Mouse (Mus musculus) embryonic facial prominence, embryonic 11.5 days (tissue): ENCODE data around the gene Grn. TPM values are rescaled to one million over a fixed set of nuclear protein-coding genes. Genes with fewer than 3 reads are reported as not detected.

Experiments used
- ATAC-seq: fragments of 200-750 bp; cut with Nextera tagmentation; replicated peaks from 2 replicates; pipeline ENCODE4 v1.8.0; 2017; ENCODE audit warnings: low read depth; ENCODE audit not compliant: insufficient number of reproducible peaks, low FRiP score, low TSS enrichment
- DNase-seq: peaks from one replicate; pipeline ENCODE4 v3.0.0-alpha.2; 2015; ENCODE audit warnings: low spot score
- H3K27ac ChIP-seq: fragments of 300-500 bp; sonication (generic); replicated peaks from 2 replicates; pipeline ENCODE4 v1.5.1; 2014; ENCODE audit warnings: mild to moderate bottlenecking, low read depth, low read length, control low read depth
- H3K27me3 ChIP-seq: fragments of 300-500 bp; sonication (generic); 2 replicates; pipeline ENCODE4 v1.6.1; 2014; ENCODE audit warnings: mild to moderate bottlenecking, low read length, moderate library complexity, mixed read lengths; ENCODE audit not compliant: control insufficient read depth, insufficient read depth
- H3K36me3 ChIP-seq: fragments of 300-500 bp; sonication (generic); replicated peaks from 2 replicates; pipeline ENCODE4 v1.6.1; 2014; ENCODE audit warnings: low read depth, mild to moderate bottlenecking, low read length, moderate library complexity, mixed read lengths; ENCODE audit not compliant: control insufficient read depth, insufficient read depth
- H3K4me1 ChIP-seq: fragments of 300-500 bp; sonication (generic); 2 replicates; pipeline ENCODE4 v1.6.1; 2014; ENCODE audit warnings: low read length, mixed read lengths; ENCODE audit not compliant: control insufficient read depth, insufficient read depth
- H3K4me2 ChIP-seq: fragments of 300-500 bp; sonication (generic); 2 replicates; pipeline ENCODE4 v1.6.1; 2014; ENCODE audit warnings: low read depth, mild to moderate bottlenecking, control low read depth, low read length, moderate library complexity
- H3K4me3 ChIP-seq: fragments of 300-500 bp; sonication (generic); 2 replicates; pipeline ENCODE4 v1.5.1; 2014; ENCODE audit warnings: low read depth, low read length, control low read depth
- H3K9ac ChIP-seq: fragments of 300-500 bp; sonication (generic); replicated peaks from 2 replicates; pipeline ENCODE4 v1.6.1; 2014; ENCODE audit warnings: mild to moderate bottlenecking, control low read depth, low read length
- H3K9me3 ChIP-seq: fragments of 300-500 bp; sonication (generic); replicated peaks from 2 replicates; pipeline ENCODE4 v1.6.1; 2016; ENCODE audit warnings: mild to moderate bottlenecking, low read length, inconsistent platforms, mixed read lengths; ENCODE audit not compliant: control insufficient read depth
- WGBS: fragments of 180-500 bp; shearing (Covaris S2); extraction: QIAGEN DNeasy Blood & Tissue Kit; methylation state at CpG from one replicate; pipeline ENCODE4 v1.1.7; 2014; 5-methylcytosine and 5-hydroxymethylcytosine counted together
- polyA plus RNA-seq: library from polyadenylated mRNA; unstranded; fragments of >200 nt; fragmentation: Nextera tagmentation; extraction: Ambion mirVana; gene quantifications from 2 replicates; pipeline ENCODE4 v1.2.1, GENCODE M21; 2014

Gene Grn
- polyA plus RNA-seq, 1 experiment from 2014 or later, result 38.8 TPM

- Histone ChIP-seq H3K4me3 (no peak overlapping the region), H3K4me2 (0 out of 2 replicates have a peak overlapping the region, but pooled peaks have one; percentile 2), H3K36me3 (no peaks in the 10 kb centered on the region), H3K9ac (no peak overlapping the region), H3K4me1 (peaks cover 4% of the 10 kb centered on the region), H3K27ac (no peak overlapping the region), H3K9me3 (no peaks in the 10 kb centered on the region), H3K27me3 (no peaks in the 10 kb centered on the region)
- ATAC-seq, result no peak
- peak; percentile 58 for DNase-seq
- WGBS, result 8% methylated on average over 26 of the region's 26 CpGs
Measured at GRCm38 (mm10) chr11:102465713-102466436, 35.8 kb downstream of the Grn start.

DNA sequence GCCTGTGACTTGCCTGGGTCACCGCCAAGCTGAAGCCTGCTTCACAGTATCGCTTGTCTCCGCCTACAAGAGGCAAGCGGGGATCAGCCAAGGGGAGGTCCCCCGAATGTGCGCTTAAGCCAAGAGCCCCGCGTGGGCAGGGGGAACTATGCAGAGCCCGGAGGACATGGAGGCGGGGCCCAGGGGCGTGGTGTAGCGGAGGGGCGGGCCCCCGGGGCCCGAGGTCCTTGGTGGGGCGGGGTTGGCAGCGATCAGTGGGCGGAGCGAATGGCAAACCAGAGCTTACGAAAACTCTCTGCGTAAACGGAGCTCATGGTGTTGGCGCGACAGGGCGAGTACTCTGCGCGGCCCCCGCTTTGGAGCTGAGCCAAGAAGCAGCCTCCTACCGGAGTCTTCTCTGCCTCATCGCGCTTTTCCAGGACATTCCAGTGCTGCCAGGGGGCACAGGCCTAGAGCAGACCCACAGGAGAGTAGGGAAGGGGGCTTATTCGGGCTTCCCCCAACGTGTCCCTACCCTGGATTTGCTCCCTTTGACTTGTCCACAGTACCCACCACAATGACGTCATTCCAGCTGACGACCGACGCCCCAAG, 37.0 kb downstream of the Grn start:
- Histone ChIP-seq H3K4me1 (peaks cover 4% of the 10 kb centered on the region), H3K9me3 (no peaks in the 10 kb centered on the region), H3K4me3 (peak overlapping the region; percentile 29), H3K4me2 (peak overlapping the region; percentile 70), H3K36me3 (no peaks in the 10 kb centered on the region), H3K27ac (no peak overlapping the region; the same call in 1 of the 2 replicates), H3K27me3 (no peaks in the 10 kb centered on the region), H3K9ac (peak overlapping the region; percentile 50)
- ATAC-seq, result peak; percentile 82
- DNase-seq, result peak; percentile 94
- 1% methylated on average over 36 of the region's 37 CpGs for WGBS

GRCm38 (mm10) chr11:102469648-102470357, 39.7 kb downstream of the Grn start, which contains the start of gene Itga2b:
TSS of gene Itga2b (minus strand) at chr11:102470122.
- no peak within 1 kb of the TSS for H3K9ac ChIP-seq
- no peaks in the 10 kb centered on the region for H3K9me3 ChIP-seq
- no peaks in the 10 kb centered on the region for H3K36me3 ChIP-seq
- H3K4me3 ChIP-seq, result no peak within 1 kb of the TSS
- no peaks in the 10 kb centered on the region for H3K27me3 ChIP-seq
- no peak within 1 kb of the TSS for H3K27ac ChIP-seq
- DNase-seq (no peak), ATAC-seq (no peak)
- peaks cover 4% of the 10 kb centered on the region for H3K4me1 ChIP-seq
- H3K4me2 ChIP-seq, result no peak within 1 kb of the TSS
- WGBS, result 62% methylated on average over 11 of the region's 11 CpGs

GRCm38 (mm10) chr11:102475027-102475426, 44.9 kb downstream of the Grn start:
- DNase-seq (no peak), ATAC-seq (no peak)
- Histone ChIP-seq H3K27ac (no peak overlapping the region), H3K4me2 (no peak overlapping the region), H3K4me3 (no peak overlapping the region), H3K36me3 (peaks cover 12% of the 10 kb centered on the region), H3K9ac (no peak overlapping the region), H3K9me3 (no peaks in the 10 kb centered on the region), H3K27me3 (no peaks in the 10 kb centered on the region), H3K4me1 (no peaks in the 10 kb centered on the region)
- 91% methylated on average over 3 of the region's 3 CpGs for WGBS

DNA sequence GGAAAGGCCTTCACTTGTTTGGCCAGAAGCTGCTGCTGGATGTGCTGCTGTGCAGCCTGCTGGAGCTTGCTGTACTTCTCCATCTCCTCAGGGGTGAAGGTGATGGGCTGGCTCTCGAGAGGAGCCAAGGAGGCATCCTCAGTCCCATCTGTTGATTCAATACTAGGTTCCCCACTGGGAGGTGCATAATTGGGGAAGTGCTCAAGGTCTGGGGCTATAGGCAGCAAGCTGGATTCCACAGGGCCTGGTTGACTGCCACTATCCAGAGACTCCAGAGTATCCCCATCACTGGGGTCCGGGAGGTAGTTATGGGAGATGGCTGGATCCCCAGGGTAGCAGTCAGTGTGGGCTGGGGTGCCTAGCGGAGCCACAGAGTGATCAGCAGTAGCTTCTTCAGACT, 48.6 kb downstream of the Grn start:
- peaks cover 17% of the 10 kb centered on the region for H3K36me3 ChIP-seq
- H3K9ac ChIP-seq, result no peak overlapping the region
- no peak for ATAC-seq

DNA sequence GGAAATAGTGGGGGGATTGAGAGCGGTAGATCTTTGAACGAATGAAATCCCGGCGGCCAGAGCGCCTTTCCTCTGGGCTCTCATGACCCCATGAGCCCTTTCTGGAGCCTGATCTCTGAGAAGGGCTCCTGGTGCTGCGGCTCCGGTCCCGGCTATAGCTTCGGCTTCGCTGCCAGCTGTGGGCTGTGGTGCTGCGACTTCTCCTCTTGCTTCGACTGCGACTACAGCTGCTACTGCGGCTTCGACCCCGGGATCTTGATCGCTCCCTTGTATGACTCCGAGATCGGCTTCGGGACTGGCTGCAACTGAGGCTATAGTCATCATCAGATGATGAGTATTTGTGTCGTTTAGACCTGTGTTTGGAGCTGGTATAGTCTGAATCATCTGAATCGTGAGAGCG, 49.5 kb downstream of the Grn start:
- Histone ChIP-seq H3K36me3 (peaks cover 17% of the 10 kb centered on the region), H3K9ac (no peak overlapping the region), H3K4me3 (no peak overlapping the region), H3K27me3 (no peaks in the 10 kb centered on the region), H3K4me2 (no peak overlapping the region), H3K27ac (no peak overlapping the region), H3K4me1 (no peaks in the 10 kb centered on the region), H3K9me3 (no peaks in the 10 kb centered on the region)
- ATAC-seq (no peak), DNase-seq (no peak)
- WGBS, result 96% methylated on average over 23 of the region's 23 CpGs

More for the DNA sequence above, 48.6 kb downstream of the Grn start:
- Histone ChIP-seq H3K27ac (no peak overlapping the region), H3K4me3 (no peak overlapping the region), H3K4me1 (no peaks in the 10 kb centered on the region), H3K4me2 (no peak overlapping the region), H3K9me3 (no peaks in the 10 kb centered on the region), H3K27me3 (no peaks in the 10 kb centered on the region)
- 94% methylated on average over 3 of the region's 3 CpGs for WGBS
- no peak for DNase-seq

GRCm38 (mm10) chr11:102480111-102480510, 50.0 kb downstream of the Grn start:
- no peaks in the 10 kb centered on the region for H3K27me3 ChIP-seq
- ATAC-seq (no peak), DNase-seq (no peak)
- H3K36me3 ChIP-seq, result peaks cover 17% of the 10 kb centered on the region
- H3K4me1 ChIP-seq, result no peaks in the 10 kb centered on the region
- no peak overlapping the region for H3K27ac ChIP-seq
- H3K9ac ChIP-seq, result no peak overlapping the region
- no peaks in the 10 kb centered on the region for H3K9me3 ChIP-seq
- no peak overlapping the region for H3K4me2 ChIP-seq
- 97% methylated on average over 15 of the region's 15 CpGs for WGBS
- no peak overlapping the region for H3K4me3 ChIP-seq

GRCm38 (mm10) chr11:102480897-102481296, 50.8 kb downstream of the Grn start:
- Histone ChIP-seq H3K4me3 (no peak overlapping the region), H3K4me2 (no peak overlapping the region), H3K9ac (no peak overlapping the region), H3K4me1 (no peaks in the 10 kb centered on the region), H3K27me3 (no peaks in the 10 kb centered on the region), H3K36me3 (peaks cover 17% of the 10 kb centered on the region), H3K9me3 (no peaks in the 10 kb centered on the region), H3K27ac (no peak overlapping the region)
- WGBS, result 85% methylated on average over 4 of the region's 4 CpGs
- no peak for ATAC-seq
- no peak for DNase-seq
